Mouse (Mus musculus) lung, postnatal 0 days (tissue): ENCODE results near the gene Ctdspl2. TPM values are rescaled to one million over a fixed set of nuclear protein-coding genes. Genes with fewer than 3 reads are reported as not detected.

ENCODE experiments used
- ATAC-seq: fragments of 200-750 bp; cut with Nextera tagmentation; 2 replicates; pipeline ENCODE4 v1.8.0; 2017; ENCODE audit warnings: moderate library complexity
- DNase-seq: peaks from one replicate; pipeline ENCODE4 v3.0.0-alpha.2; 2016; ENCODE audit warnings: low spot score
- H3K27ac ChIP-seq: fragments of 300-500 bp; sonication (generic); 2 replicates; pipeline ENCODE4 v1.5.1; 2014; ENCODE audit warnings: antibody characterized with exemption, mild to moderate bottlenecking, low read length, mixed read lengths
- H3K27me3 ChIP-seq: fragments of 300-500 bp; sonication (generic); replicated peaks from 2 replicates; pipeline ENCODE4 v1.6.1; 2014; ENCODE audit warnings: low read length, mixed read lengths; ENCODE audit not compliant: insufficient read depth
- H3K36me3 ChIP-seq: fragments of 300-500 bp; sonication (generic); 2 replicates; pipeline ENCODE4 v1.6.1; 2014; ENCODE audit warnings: low read length, mixed read lengths; ENCODE audit not compliant: insufficient read depth
- H3K4me1 ChIP-seq: fragments of 300-500 bp; sonication (generic); 2 replicates; pipeline ENCODE4 v1.6.1; 2014; ENCODE audit warnings: antibody characterized with exemption, low read depth, low read length, mixed read lengths; ENCODE audit not compliant: insufficient read depth
- H3K4me2 ChIP-seq: fragments of 300-500 bp; sonication (generic); replicated peaks from 2 replicates; pipeline ENCODE4 v1.6.1; 2014; ENCODE audit warnings: low read depth, mild to moderate bottlenecking, low read length, moderate library complexity, mixed read lengths
- H3K4me3 ChIP-seq: fragments of 300-500 bp; sonication (generic); 2 replicates; pipeline ENCODE4 v1.5.1; 2014; ENCODE audit warnings: low read depth, low read length
- H3K9ac ChIP-seq: fragments of 300-500 bp; sonication (generic); replicated peaks from 2 replicates; pipeline ENCODE4 v1.6.1; 2014; ENCODE audit warnings: low read depth, mild to moderate bottlenecking
- H3K9me3 ChIP-seq: fragments of 300-500 bp; sonication (generic); 2 replicates; pipeline ENCODE4 v1.6.1; 2016; ENCODE audit warnings: low read length, mixed read lengths
- CTCF ChIP-seq: IDR thresholded peaks from 2 replicates; pipeline ENCODE4 v1.5.1; 2016; ENCODE audit warnings: antibody characterized with exemption, mild to moderate bottlenecking
- EP300 ChIP-seq: IDR thresholded peaks from 2 replicates; pipeline ENCODE4 v1.6.1; 2016; ENCODE audit warnings: antibody characterized with exemption, mild to moderate bottlenecking, control low read depth
- WGBS: fragments of 180-500 bp; shearing (Covaris S2); extraction: QIAGEN DNeasy Blood & Tissue Kit; methylation state at CpG from one replicate; pipeline ENCODE4 v1.1.7; 2014; 5-methylcytosine and 5-hydroxymethylcytosine counted together
- polyA plus RNA-seq: library from polyadenylated mRNA; unstranded; fragments of >200 nt; fragmentation: Nextera tagmentation; extraction: Ambion mirVana; gene quantifications from 2 replicates; pipeline ENCODE4 v1.2.1, GENCODE M21; 2015

Ctdspl2 gene
- polyA plus RNA-seq, 1 experiment from 2014 or later: 23.8 TPM

- peak overlapping the region; percentile 94 for H3K27ac ChIP-seq
- no peaks in the 10 kb centered on the region for H3K27me3 ChIP-seq
- H3K36me3 ChIP-seq: no peaks in the 10 kb centered on the region
- H3K4me3 ChIP-seq: peak overlapping the region; percentile 71
- DNase-seq: peak; percentile 97
- peak overlapping the region; percentile 71 for H3K4me2 ChIP-seq
- H3K4me1 ChIP-seq: peaks cover 5% of the 10 kb centered on the region; the same call in 1 of the 2 replicates
- peak; percentile 96 for ATAC-seq
- WGBS: 1% methylated on average over 40 of the region's 47 CpGs
- TF ChIP-seq EP300 (no peak), CTCF (peak; percentile 1; the same call in 1 of the 2 replicates)
- H3K9me3 ChIP-seq: no peaks in the 10 kb centered on the region
- peak overlapping the region; percentile 87 for H3K9ac ChIP-seq
These were observed 620 bp downstream of the Ctdspl2 start for GRCm38 (mm10) chr2:121956224-121957018.

DNA sequence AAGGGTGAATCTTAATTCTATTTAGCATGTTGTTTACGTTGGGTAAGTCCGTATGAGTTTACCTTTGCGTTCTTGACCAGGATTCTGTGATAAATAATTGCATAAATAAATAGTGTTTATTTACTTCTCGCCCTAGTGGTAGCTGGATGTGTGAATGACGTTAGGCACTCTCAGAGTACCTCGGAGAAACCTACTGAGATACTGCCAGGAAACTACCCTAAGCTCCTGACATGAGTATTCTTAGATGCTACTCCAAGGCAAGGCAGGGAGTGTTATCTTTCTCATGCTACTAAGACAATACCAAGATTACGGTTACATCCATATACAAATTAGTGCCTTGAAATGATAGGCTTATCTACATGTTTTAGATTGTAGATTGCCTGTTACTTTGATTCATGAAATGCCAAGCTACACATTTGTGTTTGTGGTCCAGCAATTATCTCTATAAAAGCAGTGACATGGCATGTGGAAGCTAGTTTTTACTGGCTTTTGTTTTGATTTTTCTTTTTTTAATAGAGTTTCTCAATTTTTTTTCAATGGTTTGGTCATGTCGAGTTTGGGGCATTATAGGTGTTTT lies 1.5 kb downstream of the Ctdspl2 start:
- 2% methylated on average over 8 of the region's 8 CpGs for WGBS
- Histone ChIP-seq H3K4me1 (peaks cover 5% of the 10 kb centered on the region; the same call in 1 of the 2 replicates), H3K9me3 (no peaks in the 10 kb centered on the region), H3K9ac (peak overlapping the region; percentile 87), H3K27me3 (no peaks in the 10 kb centered on the region), H3K4me2 (peak overlapping the region; percentile 71), H3K36me3 (no peaks in the 10 kb centered on the region), H3K4me3 (peak overlapping the region; percentile 71), H3K27ac (peak overlapping the region; percentile 94; the same call in 1 of the 2 replicates)
- DNase-seq (peak; percentile 5), ATAC-seq (no peak)
- TF ChIP-seq EP300 (no peak), CTCF (no peak)

- H3K9me3 ChIP-seq: no peaks in the 10 kb centered on the region
- H3K4me2 ChIP-seq: no peak overlapping the region
- DNase-seq: peak; percentile 63
- no peak overlapping the region for H3K9ac ChIP-seq
- 86% methylated on average over 1 of the region's 1 CpGs for WGBS
- 0 out of 2 replicates have a peak, but pooled peaks cover 3% of the 10 kb centered on the region for H3K36me3 ChIP-seq
- TF ChIP-seq CTCF: peak; percentile 53
- TF ChIP-seq EP300: no peak
- H3K27ac ChIP-seq: no peak overlapping the region
- H3K4me1 ChIP-seq: no peaks in the 10 kb centered on the region
- no peak for ATAC-seq
- H3K4me3 ChIP-seq: no peak overlapping the region
- H3K27me3 ChIP-seq: no peaks in the 10 kb centered on the region
These were observed 39.9 kb downstream of the Ctdspl2 start for GRCm38 (mm10) chr2:121995738-121996137.

DNA sequence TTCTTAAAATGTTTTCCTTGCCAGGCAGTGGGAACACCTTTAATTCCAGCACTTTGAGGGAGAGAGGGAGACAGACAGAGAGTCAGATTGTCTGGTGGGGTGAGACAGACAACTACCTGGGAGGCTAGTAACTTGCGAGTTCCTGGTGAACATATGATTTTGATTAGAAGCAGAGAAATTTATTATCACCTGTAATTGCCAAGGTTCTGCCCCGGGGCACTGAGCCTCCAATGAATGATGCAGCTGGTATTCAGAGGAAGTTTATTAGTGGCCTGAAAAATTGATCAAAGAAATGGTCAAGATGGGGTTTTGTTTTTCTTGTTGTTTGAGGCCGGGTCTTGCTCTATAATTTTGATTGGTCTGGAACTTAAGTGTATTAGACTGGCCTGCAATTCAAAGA lies 53.0 kb downstream of the Ctdspl2 start:
- no peak for ATAC-seq
- Histone ChIP-seq H3K27me3 (no peaks in the 10 kb centered on the region), H3K36me3 (no peaks in the 10 kb centered on the region; the same call in 1 of the 2 replicates), H3K4me3 (no peak overlapping the region), H3K27ac (no peak overlapping the region), H3K4me1 (no peaks in the 10 kb centered on the region), H3K9ac (no peak overlapping the region), H3K4me2 (no peak overlapping the region), H3K9me3 (no peaks in the 10 kb centered on the region)
- no peak for TF ChIP-seq EP300
- TF ChIP-seq CTCF: no peak
- WGBS: 95% methylated on average over 3 of the region's 3 CpGs
- DNase-seq: no peak

DNA sequence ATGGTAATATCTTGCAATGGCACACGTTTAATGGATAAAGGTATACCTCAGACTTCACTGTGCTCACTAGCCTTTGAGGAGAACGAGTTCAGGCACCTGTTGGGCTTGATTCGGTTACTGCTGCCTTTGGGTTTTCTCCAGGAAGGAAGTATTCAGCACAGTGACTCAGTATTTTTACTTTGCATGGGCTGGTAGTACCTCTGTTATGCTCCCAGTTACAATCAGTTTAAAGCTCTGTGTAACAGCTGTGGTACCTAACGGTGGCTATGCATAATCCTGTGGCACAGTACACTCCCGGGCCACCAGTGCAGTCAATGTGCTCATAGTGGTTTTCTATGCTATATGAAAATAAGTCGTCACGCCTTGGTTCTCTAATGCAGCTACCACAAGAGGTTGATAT lies 55.6 kb downstream of the Ctdspl2 start:
- Histone ChIP-seq H3K36me3 (no peaks in the 10 kb centered on the region; the same call in 1 of the 2 replicates), H3K27ac (no peak overlapping the region), H3K9ac (no peak overlapping the region), H3K4me1 (no peaks in the 10 kb centered on the region), H3K27me3 (no peaks in the 10 kb centered on the region), H3K4me2 (no peak overlapping the region), H3K9me3 (no peaks in the 10 kb centered on the region), H3K4me3 (no peak overlapping the region)
- WGBS: 80% methylated on average over 7 of the region's 7 CpGs
- ATAC-seq (no peak), DNase-seq (no peak)
- TF ChIP-seq CTCF (no peak), EP300 (no peak)

- no peak overlapping the region for H3K4me2 ChIP-seq
- no peak for DNase-seq
- H3K27ac ChIP-seq: no peak overlapping the region
- no peak overlapping the region for H3K9ac ChIP-seq
- H3K4me3 ChIP-seq: no peak overlapping the region
- no peaks in the 10 kb centered on the region for H3K4me1 ChIP-seq
- TF ChIP-seq EP300 (no peak), CTCF (no peak)
- no peaks in the 10 kb centered on the region for H3K27me3 ChIP-seq
- no peaks in the 10 kb centered on the region for H3K9me3 ChIP-seq
- no peaks in the 10 kb centered on the region for H3K36me3 ChIP-seq
- WGBS: 46% methylated on average over 1 of the region's 1 CpGs
- no peak for ATAC-seq
These were observed 62.9 kb downstream of the Ctdspl2 start for GRCm38 (mm10) chr2:122018705-122019104.
